8 mouse cellular contexts compared by ENCODE assay signal in genomic region chr9:57638651-57639459, GRCm38 (mm10). TPM values are rescaled to one million over a fixed set of nuclear protein-coding genes. Genes with fewer than 3 reads are reported as not detected.
DNase-seq lines count a peak whose midpoint lies in the region; ATAC-seq and TF ChIP-seq lines count a peak whose summit lies in the region.

No protein-coding gene starts in this region.

- H3K27ac ChIP-seq in forebrain, embryonic 10.5 days, result peak overlapping the region; percentile 72
- H3K27ac ChIP-seq in forebrain, embryonic 16.5 days (ENCODE audit: low read length), result no peak overlapping the region; the same call in 1 of the 2 replicates
- peak overlapping the region; percentile 63 for H3K27ac ChIP-seq in forebrain, embryonic 12.5 days

- peaks cover 45% of the 10 kb centered on the region for H3K36me3 ChIP-seq in forebrain, embryonic 10.5 days (replicated peaks)
- no peaks in the 10 kb centered on the region for H3K36me3 ChIP-seq in forebrain, embryonic 16.5 days (ENCODE audit: control insufficient read depth, insufficient read depth)
- peaks cover 7% of the 10 kb centered on the region; the same call in 1 of the 2 replicates for H3K36me3 ChIP-seq in forebrain, embryonic 12.5 days (replicated peaks)

- no peaks in the 10 kb centered on the region for H3K27me3 ChIP-seq in forebrain, embryonic 10.5 days (ENCODE audit: poor library complexity, severe bottlenecking)
- no peaks in the 10 kb centered on the region for H3K27me3 ChIP-seq in forebrain, embryonic 16.5 days (replicated peaks; ENCODE audit: control insufficient read depth, insufficient read depth, low read length)
- no peaks in the 10 kb centered on the region for H3K27me3 ChIP-seq in forebrain, embryonic 12.5 days

- H3K4me3 ChIP-seq in forebrain, embryonic 10.5 days, result peak overlapping the region; percentile 13
- H3K4me3 ChIP-seq in forebrain, embryonic 16.5 days (replicated peaks; ENCODE audit: low read length), result no peak overlapping the region
- no peak overlapping the region for H3K4me3 ChIP-seq in forebrain, embryonic 12.5 days (replicated peaks)
- no peak overlapping the region for H3K4me3 ChIP-seq in lung, adult 2 months (replicated peaks; ENCODE audit: extremely low read depth, low read depth, low read length)

- no peak for ATAC-seq in forebrain, embryonic 16.5 days
- no peak for ATAC-seq in forebrain, embryonic 12.5 days (ENCODE audit: low FRiP score)
- ATAC-seq in cerebellum, adult (ENCODE audit: insufficient number of reproducible peaks, low FRiP score, low TSS enrichment), result no peak

- DNase-seq in forebrain, embryonic 10.5 days (ENCODE audit: extremely low spot score, low spot score), result no peak
- DNase-seq in kidney, adult 18-20 months, result peak; percentile 81
- DNase-seq in lung, adult 2 months, result peak; percentile 74
- DNase-seq in spleen, adult 12 weeks (ENCODE audit: low spot score), result peak; percentile 70
- no peak for DNase-seq in left cerebral cortex, adult 8-10 months (ENCODE audit: low spot score in 2 of 2)

- H3K4me1 ChIP-seq in forebrain, embryonic 10.5 days, result peaks cover 77% of the 10 kb centered on the region
- peaks cover 67% of the 10 kb centered on the region for H3K4me1 ChIP-seq in forebrain, embryonic 16.5 days (replicated peaks; ENCODE audit: control insufficient read depth, insufficient read depth, low read length)
- H3K4me1 ChIP-seq in forebrain, embryonic 12.5 days, result peaks cover 76% of the 10 kb centered on the region
- H3K4me1 ChIP-seq in lung, adult 2 months (ENCODE audit: control insufficient read depth, insufficient read depth, low read length), result peaks cover 53% of the 10 kb centered on the region

- H3K9ac ChIP-seq in forebrain, embryonic 16.5 days (replicated peaks; ENCODE audit: low read depth, low read length), result no peak overlapping the region
- H3K9ac ChIP-seq in forebrain, embryonic 12.5 days, result 0 out of 2 replicates have a peak overlapping the region, but pooled peaks have one; percentile 22

- 40% methylated on average over 8 of the region's 8 CpGs for WGBS in forebrain, embryonic 10.5 days
- 44% methylated on average over 8 of the region's 8 CpGs for WGBS in forebrain, embryonic 16.5 days
- WGBS in forebrain, embryonic 12.5 days, result 60% methylated on average over 8 of the region's 8 CpGs
- WGBS in lung, adult 2 months, result 20% methylated on average over 8 of the region's 8 CpGs

- H3K4me2 ChIP-seq in forebrain, embryonic 16.5 days (ENCODE audit: low read length), result no peak overlapping the region
- H3K4me2 ChIP-seq in forebrain, embryonic 12.5 days, result 0 out of 2 replicates have a peak overlapping the region, but pooled peaks have one; percentile 6

- no peaks in the 10 kb centered on the region for H3K9me3 ChIP-seq in forebrain, embryonic 10.5 days
- H3K9me3 ChIP-seq in forebrain, embryonic 16.5 days (ENCODE audit: control insufficient read depth, low read length), result no peaks in the 10 kb centered on the region
- no peaks in the 10 kb centered on the region for H3K9me3 ChIP-seq in forebrain, embryonic 12.5 days

- TF ChIP-seq CTCF in lung, adult 2 months (IDR thresholded peaks at IDR 0.05; ENCODE audit: insufficient read depth, low read length), result no peak

- peak; percentile 49; the same call in 1 of the 2 replicates for TF ChIP-seq POLR2A in lung, adult 2 months (IDR thresholded peaks at IDR 0.05; ENCODE audit: borderline replicate concordance, extremely low read depth, low read depth, low read length)

RNA-seq across cellular contexts. Expression of gene Csk, which starts 14.6 kb away (rescaled TPM):
- polyA plus RNA-seq in forebrain, embryonic 10.5 days (2016; fragmentation: Nextera tagmentation; extraction: Ambion mirVana), result 28.8 and 33.9 TPM in 2 replicates
- polyA plus RNA-seq in forebrain, embryonic 16.5 days (2015; fragmentation: Nextera tagmentation; extraction: Ambion mirVana), result 38.5 and 39.6 TPM in 2 replicates
- 28.6 and 29.8 TPM in 2 replicates for polyA plus RNA-seq in forebrain, embryonic 12.5 days (2016; fragmentation: Nextera tagmentation; extraction: Ambion mirVana)
- polyA plus RNA-seq in lung, adult 2 months (2012; rRNA removed), result 68.7 and 79.3 TPM in 2 replicates
- 10 to 100 TPM; 36.0 to 44.4 (median 41.6) TPM for total RNA-seq in left cerebral cortex, adult 8-10 months (2022)

RNA-seq across cellular contexts. Expression of gene Lman1l, which starts 18.3 kb away (rescaled TPM):
- not detected in 2 replicates for polyA plus RNA-seq in forebrain, embryonic 10.5 days (2016; fragmentation: Nextera tagmentation; extraction: Ambion mirVana)
- polyA plus RNA-seq in forebrain, embryonic 16.5 days (2015; fragmentation: Nextera tagmentation; extraction: Ambion mirVana), result not detected in 2 replicates
- polyA plus RNA-seq in forebrain, embryonic 12.5 days (2016; fragmentation: Nextera tagmentation; extraction: Ambion mirVana), result not detected in 2 replicates
- 0.06 and 0.08 TPM in 2 replicates for polyA plus RNA-seq in lung, adult 2 months (2012; rRNA removed)
- total RNA-seq in left cerebral cortex, adult 8-10 months (2022), result not detected

RNA-seq across cellular contexts. Expression of gene Cplx3, which starts 32.8 kb away (rescaled TPM):
- polyA plus RNA-seq in forebrain, embryonic 10.5 days (2016; fragmentation: Nextera tagmentation; extraction: Ambion mirVana), result 1.9 and 2.9 TPM in 2 replicates
- 0.09 TPM in 1 of 2 replicates, not detected in the other for polyA plus RNA-seq in forebrain, embryonic 16.5 days (2015; fragmentation: Nextera tagmentation; extraction: Ambion mirVana)
- 0.65 TPM in 1 of 2 replicates, not detected in the other for polyA plus RNA-seq in forebrain, embryonic 12.5 days (2016; fragmentation: Nextera tagmentation; extraction: Ambion mirVana)
- not detected in 2 replicates for polyA plus RNA-seq in lung, adult 2 months (2012; rRNA removed)
- total RNA-seq in left cerebral cortex, adult 8-10 months (2022), result 10 to 100 TPM; 15.3 to 21.3 (median 19.1) TPM

RNA-seq across cellular contexts. Expression of gene Cyp1a2, which starts 44.6 kb away (rescaled TPM):
- not detected in 2 replicates for polyA plus RNA-seq in forebrain, embryonic 10.5 days (2016; fragmentation: Nextera tagmentation; extraction: Ambion mirVana)
- polyA plus RNA-seq in forebrain, embryonic 16.5 days (2015; fragmentation: Nextera tagmentation; extraction: Ambion mirVana), result not detected in 2 replicates
- polyA plus RNA-seq in forebrain, embryonic 12.5 days (2016; fragmentation: Nextera tagmentation; extraction: Ambion mirVana), result not detected in 2 replicates
- polyA plus RNA-seq in lung, adult 2 months (2012; rRNA removed), result 0.23 and 0.44 TPM in 2 replicates
- not detected for total RNA-seq in left cerebral cortex, adult 8-10 months (2022)

RNA-seq across cellular contexts. Expression of gene Cyp1a1, which starts 48.9 kb away (rescaled TPM):
- polyA plus RNA-seq in forebrain, embryonic 10.5 days (2016; fragmentation: Nextera tagmentation; extraction: Ambion mirVana), result 0.14 TPM in 1 of 2 replicates, not detected in the other
- polyA plus RNA-seq in forebrain, embryonic 16.5 days (2015; fragmentation: Nextera tagmentation; extraction: Ambion mirVana), result 0.12 and 0.18 TPM in 2 replicates
- polyA plus RNA-seq in forebrain, embryonic 12.5 days (2016; fragmentation: Nextera tagmentation; extraction: Ambion mirVana), result not detected in 2 replicates
- 28.8 and 37.7 TPM in 2 replicates for polyA plus RNA-seq in lung, adult 2 months (2012; rRNA removed)
- total RNA-seq in left cerebral cortex, adult 8-10 months (2022), result under 1 TPM; 0.14 to 0.25 (median 0.19) TPM

Comparison
In these comparisons a context has a peak if more than half of its experiments do, and no peak if none do; other contexts are left out.
1. DNase-seq: peak in kidney, adult 18-20 months (single experiment), lung, adult 2 months (single experiment) and spleen, adult 12 weeks (single experiment); none in forebrain, embryonic 10.5 days (single experiment) and left cerebral cortex, adult 8-10 months (0 of 2).